Mouse (Mus musculus) intestine, embryonic 14.5 days (tissue): ENCODE results near the gene Ppp1r3d. TPM values are rescaled to one million over a fixed set of nuclear protein-coding genes. Genes with fewer than 3 reads are reported as not detected.
A peak's percentile ranks its signal among the peaks of the same experiment; 100 is the strongest.

Source experiments
- ATAC-seq: fragments of 200-750 bp; cut with Nextera tagmentation; replicated peaks from 2 replicates; pipeline ENCODE4 v1.8.0; 2017; ENCODE audit warnings: low read depth, moderate number of reproducible peaks, moderate TSS enrichment, moderate library complexity; ENCODE audit not compliant: low FRiP score, low TSS enrichment
- DNase-seq: peaks from one replicate; pipeline ENCODE4 v3.0.0-alpha.2; 2018; ENCODE audit warnings: low spot score
- H3K27ac ChIP-seq: fragments of 300-500 bp; sonication (generic); 2 replicates; pipeline ENCODE4 v1.5.1; 2014; ENCODE audit warnings: low read depth, mild to moderate bottlenecking, control low read depth
- H3K27me3 ChIP-seq: fragments of 300-500 bp; sonication (generic); replicated peaks from 2 replicates; pipeline ENCODE4 v1.6.1; 2014; ENCODE audit warnings: low read length, control low read depth; ENCODE audit not compliant: control insufficient read depth, insufficient read depth
- H3K36me3 ChIP-seq: fragments of 300-500 bp; sonication (generic); 2 replicates; pipeline ENCODE4 v1.6.1; 2014; ENCODE audit warnings: low read length, control low read depth; ENCODE audit not compliant: control insufficient read depth, insufficient read depth
- H3K4me1 ChIP-seq: fragments of 300-500 bp; sonication (generic); replicated peaks from 2 replicates; pipeline ENCODE4 v1.6.1; 2014; ENCODE audit warnings: low read length, control low read depth, mixed read lengths; ENCODE audit not compliant: control insufficient read depth, insufficient read depth
- H3K4me2 ChIP-seq: fragments of 300-500 bp; sonication (generic); 2 replicates; pipeline ENCODE4 v1.6.1; 2014; ENCODE audit warnings: low read length
- H3K4me3 ChIP-seq: fragments of 300-500 bp; sonication (generic); 2 replicates; pipeline ENCODE4 v1.5.1; 2014; ENCODE audit warnings: low read depth, low read length, control low read depth, mixed read lengths
- H3K9ac ChIP-seq: fragments of 300-500 bp; sonication (generic); 2 replicates; pipeline ENCODE4 v1.6.1; 2014; ENCODE audit warnings: mild to moderate bottlenecking, low read length
- H3K9me3 ChIP-seq: fragments of 300-500 bp; sonication (generic); 2 replicates; pipeline ENCODE4 v1.6.1; 2016; ENCODE audit warnings: low read length, control low read depth; ENCODE audit not compliant: control insufficient read depth
- WGBS: fragments of 180-500 bp; shearing (Covaris S2); extraction: QIAGEN DNeasy Blood & Tissue Kit; methylation state at CpG from one replicate; pipeline ENCODE4 v1.1.7; 2014; 5-methylcytosine and 5-hydroxymethylcytosine counted together
- polyA plus RNA-seq: library from polyadenylated mRNA; unstranded; fragments of >200 nt; fragmentation: Nextera tagmentation; extraction: Ambion mirVana; gene quantifications from 2 replicates; pipeline ENCODE4 v1.2.1, GENCODE M21; 2014

Gene Ppp1r3d
- polyA plus RNA-seq, 1 experiment from 2014 or later: 4.9 TPM

GRCm38 (mm10) chr2:178412598-178412997, 1.7 kb downstream of the Ppp1r3d start:
- H3K4me3 ChIP-seq: peak overlapping the region; percentile 64; the same call in 1 of the 2 replicates
- peaks cover 23% of the 10 kb centered on the region for H3K4me1 ChIP-seq
- no peaks in the 10 kb centered on the region for H3K27me3 ChIP-seq
- no peaks in the 10 kb centered on the region for H3K36me3 ChIP-seq
- DNase-seq (peak; percentile 52), ATAC-seq (no peak)
- no peak overlapping the region for H3K9ac ChIP-seq
- H3K9me3 ChIP-seq: no peaks in the 10 kb centered on the region
- WGBS: 47% methylated on average over 6 of the region's 6 CpGs
- H3K4me2 ChIP-seq: peak overlapping the region; percentile 99
- no peak overlapping the region for H3K27ac ChIP-seq

GRCm38 (mm10) chr2:178410286-178410685, 4.0 kb downstream of the Ppp1r3d start:
- peaks cover 3% of the 10 kb centered on the region; the same call in 1 of the 2 replicates for H3K9me3 ChIP-seq

GRCm38 (mm10) chr2:178409024-178409423, 5.2 kb downstream of the Ppp1r3d start:
- no peak for ATAC-seq
- H3K4me1 ChIP-seq: peaks cover 7% of the 10 kb centered on the region; the same call in 1 of the 2 replicates
- 23% methylated on average over 1 of the region's 1 CpGs for WGBS
- H3K36me3 ChIP-seq: no peaks in the 10 kb centered on the region
- no peak overlapping the region for H3K9ac ChIP-seq
- H3K4me3 ChIP-seq: no peak overlapping the region
- no peaks in the 10 kb centered on the region for H3K27me3 ChIP-seq
- H3K27ac ChIP-seq: no peak overlapping the region
- H3K9me3 ChIP-seq: peaks cover 3% of the 10 kb centered on the region; the same call in 1 of the 2 replicates
- no peak overlapping the region for H3K4me2 ChIP-seq
- no peak for DNase-seq

More at GRCm38 (mm10) chr2:178410286-178410685, 4.0 kb downstream of the Ppp1r3d start:
- H3K9ac ChIP-seq: no peak overlapping the region
- no peak for DNase-seq
- H3K4me1 ChIP-seq: peaks cover 11% of the 10 kb centered on the region
- H3K36me3 ChIP-seq: no peaks in the 10 kb centered on the region
- no peak overlapping the region for H3K27ac ChIP-seq
- WGBS: 73% methylated on average over 6 of the region's 6 CpGs
- no peaks in the 10 kb centered on the region for H3K27me3 ChIP-seq
- ATAC-seq: no peak
- no peak overlapping the region for H3K4me2 ChIP-seq
- no peak overlapping the region for H3K4me3 ChIP-seq

GRCm38 (mm10) chr2:178407053-178407815, 7.0 kb downstream of the Ppp1r3d start, which contains the start of gene Sycp2:
TSS of gene Sycp2 (minus strand) at chr2:178407685.
- ATAC-seq (no peak; the same call in 1 of the 2 replicates), DNase-seq (no peak)
- H3K9ac ChIP-seq: no peak within 1 kb of the TSS
- WGBS: 82% methylated on average over 51 of the region's 52 CpGs
- H3K9me3 ChIP-seq: peaks cover 3% of the 10 kb centered on the region; the same call in 1 of the 2 replicates
- H3K4me1 ChIP-seq: peaks cover 7% of the 10 kb centered on the region; the same call in 1 of the 2 replicates
- no peak within 1 kb of the TSS for H3K4me3 ChIP-seq
- H3K27me3 ChIP-seq: no peaks in the 10 kb centered on the region
- H3K4me2 ChIP-seq: no peak within 1 kb of the TSS
- no peak within 1 kb of the TSS for H3K27ac ChIP-seq
- no peaks in the 10 kb centered on the region for H3K36me3 ChIP-seq

Other genes starting within 250 kb of the Ppp1r3d start
- gene Sycp2, start 6.8 kb downstream of the Ppp1r3d start, polyA plus RNA-seq: 0.11 and 0.27 TPM in 2 replicates
- 6.4 and 9.2 TPM in 2 replicates for gene Fam217b, start 52 bp upstream of the Ppp1r3d start, polyA plus RNA-seq
- 0.73 and 0.86 TPM in 2 replicates for gene Cdh26, start 16.1 kb upstream of the Ppp1r3d start, polyA plus RNA-seq